Mouse (Mus musculus): Measurements from ENCODE around the gene Rgs16.
"Not testable (repeated sequence)": the region's sequence is repeated elsewhere in the genome, so short reads cannot be mapped to it uniquely, and the experiment has no call there.

The Rgs16 gene

DNA sequence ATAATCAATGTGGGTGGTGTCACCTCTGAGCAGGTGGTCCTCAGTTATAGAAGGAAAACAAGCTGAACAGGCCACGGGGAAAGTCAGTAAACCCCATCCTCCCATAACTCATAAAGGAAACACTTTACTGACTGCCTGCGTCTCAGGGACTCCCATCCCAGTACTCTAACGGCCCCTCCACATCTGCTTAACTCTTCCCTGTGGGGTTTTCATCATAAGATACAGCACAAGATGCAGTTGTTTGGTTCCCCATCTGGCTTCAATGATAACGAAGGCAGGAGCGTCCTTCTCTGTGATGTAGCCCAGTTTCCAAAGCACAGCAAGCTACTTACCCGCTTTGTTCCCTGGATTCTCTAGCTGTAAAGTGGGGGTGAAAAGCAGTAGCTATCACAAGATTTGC lies 9.9 kb downstream of the Rgs16 start:
- no peak for DNase-seq (ENCODE audit: low read depth, low spot score)

DNA sequence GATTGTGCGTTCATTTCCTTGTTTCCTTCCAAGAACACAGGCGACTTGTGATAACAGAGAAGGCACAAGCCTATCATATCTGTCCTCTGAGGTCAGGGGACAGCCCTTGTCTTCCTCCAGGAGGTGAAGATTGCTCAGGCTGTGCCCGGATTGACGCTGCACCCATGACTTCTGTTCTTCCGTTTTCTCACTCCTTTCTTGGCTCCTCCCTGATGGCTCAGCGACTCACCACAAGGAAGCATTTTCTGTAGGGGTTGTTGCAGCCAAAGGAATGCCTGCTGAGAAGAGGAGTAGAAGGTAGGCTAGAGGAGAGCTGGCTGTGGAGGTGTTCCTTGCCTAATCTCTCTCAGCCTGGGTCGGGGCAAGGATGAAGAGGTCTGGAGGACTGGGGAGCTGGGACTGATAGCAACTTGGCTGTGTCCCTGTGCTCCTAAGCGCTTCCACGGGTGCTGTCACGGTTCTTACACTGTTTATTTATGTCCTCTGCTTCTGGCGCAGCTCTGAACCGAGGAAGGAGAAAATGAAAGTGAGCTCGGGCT lies 11.7 kb downstream of the Rgs16 start:
- DNase-seq (ENCODE audit: low read depth, low spot score), result no peak

GRCm38 (mm10) chr1:153752521-153752920 lies 12.4 kb downstream of the Rgs16 start:
- DNase-seq (ENCODE audit: low read depth, low spot score), result no peak

- no peak for DNase-seq (ENCODE audit: low read depth, low spot score)
Measured at GRCm38 (mm10) chr1:153753725-153754464, 13.7 kb downstream of the Rgs16 start.

GRCm38 (mm10) chr1:153764136-153764535 lies 24.0 kb downstream of the Rgs16 start:
- no peak for DNase-seq (ENCODE audit: low read depth, low spot score)

DNA sequence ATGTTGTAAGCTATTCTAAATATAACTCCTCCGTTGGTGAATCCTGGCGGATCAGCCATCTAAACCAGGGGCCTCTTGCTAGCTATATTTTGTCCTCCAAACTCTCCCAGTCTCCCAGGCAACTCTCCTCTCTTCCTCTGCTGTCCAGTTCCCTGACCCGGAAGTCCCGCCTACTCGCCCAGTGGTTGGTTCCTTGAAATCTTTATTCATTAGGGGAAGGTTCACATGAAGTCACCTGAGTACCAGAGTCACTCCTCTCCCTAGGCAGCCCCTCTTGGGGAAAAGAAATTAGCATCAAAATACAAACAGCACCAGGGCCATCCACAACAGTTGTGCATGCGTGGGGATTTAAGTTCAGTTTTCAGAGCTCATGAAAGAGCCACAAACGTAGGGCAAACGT lies 26.1 kb downstream of the Rgs16 start:
- DNase-seq (ENCODE audit: low read depth, low spot score), result peak; percentile 94

GRCm38 (mm10) chr1:153767281-153767680 lies 27.1 kb downstream of the Rgs16 start:
- DNase-seq (ENCODE audit: low read depth, low spot score), result no peak

- DNase-seq (ENCODE audit: low read depth, low spot score), result no peak
Measured at GRCm38 (mm10) chr1:153768465-153768864, 28.3 kb downstream of the Rgs16 start.

DNA sequence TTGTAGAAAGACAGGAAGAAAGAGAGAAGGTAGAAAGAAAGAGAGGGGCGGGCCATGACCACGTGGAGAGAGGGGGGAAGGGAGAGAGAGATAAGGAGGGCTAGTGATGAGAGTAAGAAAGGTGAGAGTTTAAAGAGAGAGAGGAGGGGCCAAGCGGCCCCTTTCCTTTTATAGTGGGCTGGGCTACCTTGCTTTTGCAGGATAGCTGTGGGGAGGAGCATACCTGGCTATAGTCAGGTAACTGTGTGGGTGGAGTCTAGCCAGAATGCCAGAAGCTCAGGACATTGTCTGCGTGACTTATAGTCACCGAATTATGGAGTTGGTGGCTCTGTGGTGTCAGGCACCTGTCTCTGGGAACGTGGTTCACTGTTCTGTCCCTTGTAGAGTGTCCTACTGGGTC lies 29.4 kb downstream of the Rgs16 start:
- not testable (repeated sequence) for DNase-seq (ENCODE audit: low read depth, low spot score)

DNA sequence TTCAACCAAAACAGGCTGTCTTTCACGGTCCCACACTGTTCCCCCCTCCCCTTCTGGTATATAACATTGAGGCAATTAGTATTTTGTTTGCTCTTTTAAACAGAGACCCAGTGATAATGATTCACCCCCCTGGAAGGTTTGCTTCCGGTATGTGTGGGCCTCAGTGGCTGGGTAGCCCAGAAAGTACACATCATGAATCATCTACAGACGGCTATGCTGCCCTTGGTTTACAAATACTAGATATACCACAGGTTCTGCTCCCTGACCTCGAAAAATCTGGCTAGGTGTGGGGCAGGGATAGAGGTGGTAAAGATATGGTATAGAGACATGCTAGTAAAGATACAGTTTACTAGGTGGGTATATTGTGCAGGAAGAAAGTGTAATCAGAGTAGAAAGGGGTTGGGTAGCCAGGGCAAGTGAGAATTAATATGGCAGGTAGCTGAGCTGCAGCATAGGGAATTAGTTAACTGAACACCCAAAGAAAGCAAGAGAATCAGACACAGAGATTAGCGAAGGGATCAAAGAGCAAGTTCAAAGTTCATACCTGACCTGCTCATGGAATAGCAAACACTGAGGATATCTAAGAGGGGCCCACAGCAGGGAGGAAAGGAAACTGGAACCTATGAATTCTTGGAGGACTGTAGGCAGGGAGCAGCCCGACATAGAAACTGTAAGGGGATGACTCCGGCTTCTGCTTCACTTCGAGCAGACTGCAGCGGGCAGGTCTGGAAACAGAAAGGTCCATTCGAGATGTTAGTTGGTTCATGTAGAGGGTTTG lies 30.0 kb downstream of the Rgs16 start:
- no peak for DNase-seq (ENCODE audit: low read depth, low spot score)

- no peak for DNase-seq (ENCODE audit: low read depth, low spot score)
Measured at GRCm38 (mm10) chr1:153770776-153771167, 30.6 kb downstream of the Rgs16 start.

GRCm38 (mm10) chr1:153775174-153775573 lies 35.0 kb downstream of the Rgs16 start:
- no peak for DNase-seq (ENCODE audit: low read depth, low spot score)

GRCm38 (mm10) chr1:153776257-153776656 lies 36.1 kb downstream of the Rgs16 start:
- DNase-seq (ENCODE audit: low read depth, low spot score), result no peak

DNA sequence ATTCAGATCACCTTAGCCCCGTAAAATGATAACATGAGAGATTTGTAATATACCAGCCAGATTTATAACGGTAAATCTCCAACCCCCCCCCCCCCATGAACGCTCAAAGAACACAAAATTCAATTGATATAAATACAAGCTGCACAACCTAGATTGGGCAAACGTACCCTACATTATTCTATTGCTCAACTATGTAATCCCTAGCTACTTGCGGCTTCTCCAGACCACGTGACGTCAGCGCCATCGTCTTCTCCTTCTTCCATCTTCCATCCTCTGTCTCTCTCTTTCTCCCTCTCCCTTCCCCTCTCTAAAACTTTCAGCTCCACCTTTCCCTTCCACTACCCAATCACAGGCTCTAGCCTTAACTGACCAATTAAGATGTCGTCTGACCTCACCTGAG lies 38.1 kb downstream of the Rgs16 start:
- no peak for DNase-seq (ENCODE audit: low read depth, low spot score)

DNA sequence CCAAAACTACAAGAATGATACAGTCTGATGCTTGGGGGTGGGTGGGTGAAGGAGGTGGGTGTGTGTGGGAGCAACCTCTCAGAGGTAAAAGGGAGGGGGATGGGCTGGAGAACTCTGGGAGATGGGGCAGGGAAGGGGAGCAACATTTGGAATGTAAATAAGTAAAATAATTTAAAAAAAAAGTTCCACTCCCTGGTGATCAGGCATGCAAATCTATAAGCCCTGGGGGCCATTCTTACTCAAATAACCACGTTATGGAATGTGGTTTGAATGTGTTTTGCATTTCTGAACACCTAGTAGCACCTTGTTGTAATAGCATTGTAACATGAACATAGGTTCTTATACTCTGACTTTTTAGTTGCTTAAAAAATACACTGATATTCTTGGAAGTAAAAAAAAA lies 43.2 kb downstream of the Rgs16 start:
- DNase-seq (ENCODE audit: low read depth, low spot score), result no peak

GRCm38 (mm10) chr1:153785608-153786007 lies 45.5 kb downstream of the Rgs16 start:
- DNase-seq (ENCODE audit: low read depth, low spot score), result no peak

DNA sequence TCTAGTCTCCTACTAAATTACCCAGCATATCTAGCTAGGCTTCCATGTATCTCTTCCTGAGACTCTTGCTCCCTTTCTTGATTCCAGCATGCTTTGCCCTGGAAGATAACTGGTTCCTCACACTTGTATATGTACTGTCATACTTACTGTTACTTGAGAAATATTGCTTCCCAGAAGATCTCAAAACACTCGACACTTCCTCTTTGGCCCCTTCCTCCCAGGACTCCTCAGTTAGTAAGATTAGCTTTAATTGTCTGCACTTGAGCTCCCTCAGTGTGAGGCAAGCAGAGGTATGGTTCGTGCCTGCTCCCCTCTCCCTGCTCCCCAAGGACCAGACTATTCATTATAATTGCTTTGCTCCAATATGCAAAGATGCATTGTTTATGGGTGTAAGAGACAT lies 50.6 kb downstream of the Rgs16 start:
- DNase-seq (ENCODE audit: low read depth, low spot score), result no peak

DNA sequence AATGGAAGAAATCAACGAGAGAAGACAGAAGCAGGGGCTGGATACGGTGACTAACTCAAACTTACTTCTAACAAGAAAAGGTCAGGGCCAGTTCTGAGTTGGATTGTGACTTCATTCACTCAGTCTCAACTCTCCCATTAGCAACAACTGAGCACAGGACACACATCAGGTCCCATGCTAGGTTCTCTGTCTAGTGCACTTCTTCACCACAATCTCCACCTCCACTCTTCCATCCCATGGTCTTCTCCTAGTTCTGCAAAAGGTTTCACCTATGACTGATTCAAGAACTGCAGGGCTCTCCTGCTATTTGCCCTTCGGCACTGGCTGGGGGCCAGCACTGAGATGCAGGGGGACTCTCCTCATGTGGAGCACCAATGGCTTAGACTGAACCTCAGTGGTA lies 54.1 kb downstream of the Rgs16 start:
- no peak for DNase-seq (ENCODE audit: low read depth, low spot score)
